Mouse (Mus musculus) embryonic fibroblast, embryonic 13.5 days (primary cell): Measurements from ENCODE around the gene Acap2.

Experiments used
- CTCF ChIP-seq: IDR thresholded peaks from 2 replicates; pipeline ENCODE4 v1.5.1; 2011; ENCODE audit warnings: mild to moderate bottlenecking, control low read depth, low read length, moderate library complexity, borderline replicate concordance; ENCODE audit not compliant: insufficient read depth
- POLR2A ChIP-seq: IDR thresholded peaks from 2 replicates; pipeline ENCODE4 v1.6.1; 2011; ENCODE audit warnings: low read depth, mild to moderate bottlenecking, control low read depth, low read length, moderate library complexity

DNA sequence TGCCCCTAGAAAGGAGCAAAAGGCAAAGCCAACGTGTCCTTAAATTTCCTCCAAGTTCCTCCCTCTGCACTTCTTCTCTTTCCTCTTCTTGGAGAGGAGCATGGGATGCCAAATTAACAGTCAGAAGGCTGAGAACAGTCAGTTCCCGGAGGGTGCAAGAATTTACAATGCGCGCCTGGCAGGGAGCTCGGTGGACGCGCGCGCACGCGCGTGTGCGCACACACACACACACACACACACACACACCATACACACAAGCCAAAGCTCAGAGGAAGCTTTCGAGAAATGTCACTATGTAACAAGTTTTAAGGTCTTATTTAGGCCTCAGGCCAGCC is 1.5 kb downstream of the Acap2 start:
- TF ChIP-seq CTCF (no peak), POLR2A (no peak; the same call in 1 of the 2 replicates)
